Mouse (Mus musculus) megakaryocyte, adult 5-6 weeks (primary cell): ENCODE measurements around the gene Atpaf1. TPM values are rescaled to one million over a fixed set of nuclear protein-coding genes. Genes with fewer than 3 reads are reported as not detected.
A peak's percentile ranks its signal among the peaks of the same experiment; 100 is the strongest.

Experiments
- ATAC-seq: 2 replicates; pipeline ENCODE4 v1.8.0; 2016; ENCODE audit warnings: mild to moderate bottlenecking, inconsistent platforms; ENCODE audit not compliant: poor library complexity, severe bottlenecking
- total RNA-seq, 2 experiments: library from RNA; stranded (forward) in 1 of 2; stranded (reverse) in 1 of 2; fragments of 153-499, 151-499 nt in 1 of 2; fragments of 221-1000, 200-1000 nt in 1 of 2; gene quantifications; 2 replicates each; pipeline versions ENCODE4 v1.2.3 to v1.2.4; 2015 to 2017

The Atpaf1 gene
- total RNA-seq, 2 experiments from 2014 or later: 5.8 to 21.8 TPM

DNA sequence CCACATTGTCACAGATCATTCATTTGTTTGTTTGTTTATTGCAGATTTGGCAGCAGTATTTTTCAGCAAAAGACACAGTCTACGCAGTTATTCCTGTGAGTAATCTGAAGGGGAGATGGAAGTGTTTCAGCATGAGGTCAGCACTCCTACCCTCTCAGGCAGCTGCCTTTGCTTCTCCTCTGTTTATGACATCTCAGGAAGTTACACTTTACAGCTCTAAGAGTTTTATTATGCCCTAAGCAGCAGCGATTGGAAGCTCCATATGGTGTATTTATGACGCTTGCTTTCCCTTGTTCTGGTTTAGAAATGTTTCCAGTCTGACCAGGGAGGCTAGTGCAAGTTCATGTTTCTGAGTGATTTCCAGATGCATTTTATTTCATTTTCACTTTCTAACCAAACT is 10.7 kb downstream of the Atpaf1 start:
- ATAC-seq: no peak

GRCm38 (mm10) chr4:115799981-115800380 is 15.4 kb downstream of the Atpaf1 start:
- ATAC-seq: no peak

DNA sequence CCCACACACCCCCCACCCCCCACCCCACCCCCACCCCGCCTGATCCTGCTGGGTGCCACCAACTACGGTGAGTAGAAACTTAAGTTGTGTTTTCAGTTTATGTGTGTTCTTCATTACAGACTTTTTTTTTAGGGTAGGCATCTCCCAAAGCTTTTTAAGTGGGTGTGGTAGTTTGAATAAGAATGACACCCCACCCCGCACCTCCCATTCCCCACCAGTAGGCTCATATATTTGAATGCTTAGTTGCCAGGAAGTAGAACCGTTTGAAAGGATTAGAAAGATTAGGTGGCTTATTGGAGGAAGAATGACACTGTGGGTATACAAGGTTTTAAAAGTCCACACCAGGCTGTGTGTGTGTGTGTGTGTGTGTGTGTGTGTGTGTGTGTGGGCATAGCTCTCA is 27.7 kb downstream of the Atpaf1 start:
- no peak for ATAC-seq

- ATAC-seq: no peak
These were observed 31.0 kb downstream of the Atpaf1 start for GRCm38 (mm10) chr4:115815606-115816005.

DNA sequence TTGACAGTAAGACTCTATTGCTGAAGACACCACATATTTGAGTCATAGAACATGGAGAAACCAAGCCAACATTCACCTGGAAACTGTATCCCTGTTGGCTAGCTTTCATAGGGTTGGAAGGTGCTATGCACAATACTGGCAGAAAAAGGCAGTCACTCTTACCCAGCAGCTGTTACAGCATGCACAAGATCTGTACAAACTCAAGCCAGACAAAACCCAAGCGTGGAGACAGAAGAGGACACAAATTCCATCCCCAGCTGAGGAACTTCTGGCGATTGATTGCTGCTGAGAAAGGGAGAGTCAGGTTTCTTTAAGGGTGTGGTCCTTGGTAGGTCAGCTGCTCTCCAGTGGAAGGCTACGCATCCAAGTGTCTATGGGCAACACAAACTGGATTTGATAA is 35.6 kb downstream of the Atpaf1 start:
- no peak for ATAC-seq

GRCm38 (mm10) chr4:115820944-115821343 is 36.3 kb downstream of the Atpaf1 start:
- no peak for ATAC-seq

GRCm38 (mm10) chr4:115821431-115821830 is 36.8 kb downstream of the Atpaf1 start:
- no peak for ATAC-seq

DNA sequence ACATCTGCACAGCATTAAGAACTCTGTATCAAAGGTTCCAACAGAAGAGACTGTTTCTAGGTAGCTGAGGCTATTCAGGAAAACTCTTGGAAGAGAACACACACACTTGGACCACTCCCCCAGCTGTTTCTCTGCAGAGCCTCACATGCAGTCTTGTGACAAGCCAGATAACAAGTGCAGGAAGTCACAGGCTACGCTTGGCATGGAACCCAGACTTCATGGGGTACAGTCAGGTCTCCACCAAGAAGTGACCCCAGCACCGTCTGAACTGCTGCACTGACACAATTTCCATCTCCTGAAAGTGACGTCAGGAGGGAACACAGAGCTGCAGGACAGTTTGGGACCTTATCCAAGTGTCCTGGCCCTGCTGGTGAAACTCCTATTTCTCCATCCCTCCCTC is 37.3 kb downstream of the Atpaf1 start:
- no peak for ATAC-seq

- ATAC-seq: no peak
These were observed 39.6 kb downstream of the Atpaf1 start for GRCm38 (mm10) chr4:115824178-115824577.

DNA sequence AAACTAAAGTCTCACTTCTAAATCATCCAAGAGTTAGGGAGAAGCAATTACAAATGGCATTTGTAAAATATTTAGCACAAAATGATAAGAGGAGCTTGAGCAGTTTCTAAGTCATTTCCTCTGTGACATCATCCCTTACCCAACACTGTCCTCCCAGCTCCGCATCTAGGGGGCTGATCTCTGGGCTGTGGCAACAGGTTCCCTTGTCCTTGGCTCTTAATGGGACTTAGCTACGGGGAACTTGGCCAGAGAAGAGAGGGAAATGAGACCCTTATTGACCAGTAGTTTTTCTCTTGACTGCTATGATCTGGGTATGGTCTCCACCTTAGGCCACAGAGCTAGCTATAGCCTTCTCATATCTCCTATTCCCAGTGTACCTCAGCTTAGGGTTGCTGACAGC is 40.7 kb downstream of the Atpaf1 start:
- ATAC-seq: peak; percentile 49

GRCm38 (mm10) chr4:115827066-115827465 is 42.5 kb downstream of the Atpaf1 start:
- ATAC-seq: no peak

- peak; percentile 1; the same call in 1 of the 2 replicates for ATAC-seq
These were observed 42.9 kb downstream of the Atpaf1 start for GRCm38 (mm10) chr4:115827535-115827887.

- ATAC-seq: peak; percentile 80
These were observed 43.4 kb downstream of the Atpaf1 start, which contains the start of gene Mob3c for GRCm38 (mm10) chr4:115827888-115828571. Mob3c (plus strand) TSS chr4:115828092.

DNA sequence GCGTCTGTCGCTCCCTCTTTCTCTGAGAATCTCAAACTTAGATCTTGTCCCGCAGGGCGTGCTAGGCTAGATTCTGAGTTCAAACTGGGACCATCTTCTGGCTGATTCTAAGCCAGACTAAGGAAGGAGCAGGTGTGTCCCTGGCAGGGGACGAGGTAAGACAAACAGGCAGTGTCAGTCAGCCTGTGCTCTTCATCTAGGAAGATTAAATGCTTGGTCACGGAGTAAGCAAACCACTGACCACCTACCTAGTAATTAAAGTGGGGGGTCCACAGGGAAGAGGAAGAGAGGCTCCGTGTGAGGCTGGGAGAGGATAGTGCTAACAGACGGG is 43.9 kb downstream of the Atpaf1 start:
- ATAC-seq: peak; percentile 3; the same call in 1 of the 2 replicates

GRCm38 (mm10) chr4:115830491-115830890 is 45.9 kb downstream of the Atpaf1 start:
- no peak for ATAC-seq

GRCm38 (mm10) chr4:115831221-115831620 is 46.6 kb downstream of the Atpaf1 start:
- ATAC-seq: no peak

GRCm38 (mm10) chr4:115832040-115832439 is 47.4 kb downstream of the Atpaf1 start:
- ATAC-seq: no peak

GRCm38 (mm10) chr4:115835576-115835975 is 51.0 kb downstream of the Atpaf1 start:
- ATAC-seq: peak; percentile 45

- peak; percentile 31 for ATAC-seq
These were observed 53.6 kb downstream of the Atpaf1 start for GRCm38 (mm10) chr4:115838196-115838595.

- ATAC-seq: peak; percentile 88
These were observed 54.4 kb downstream of the Atpaf1 start, which contains the start of gene Mknk1 for GRCm38 (mm10) chr4:115838696-115839641. Mknk1 (plus strand) TSS chr4:115839198.

GRCm38 (mm10) chr4:115839956-115840355 is 55.3 kb downstream of the Atpaf1 start:
- no peak for ATAC-seq

DNA sequence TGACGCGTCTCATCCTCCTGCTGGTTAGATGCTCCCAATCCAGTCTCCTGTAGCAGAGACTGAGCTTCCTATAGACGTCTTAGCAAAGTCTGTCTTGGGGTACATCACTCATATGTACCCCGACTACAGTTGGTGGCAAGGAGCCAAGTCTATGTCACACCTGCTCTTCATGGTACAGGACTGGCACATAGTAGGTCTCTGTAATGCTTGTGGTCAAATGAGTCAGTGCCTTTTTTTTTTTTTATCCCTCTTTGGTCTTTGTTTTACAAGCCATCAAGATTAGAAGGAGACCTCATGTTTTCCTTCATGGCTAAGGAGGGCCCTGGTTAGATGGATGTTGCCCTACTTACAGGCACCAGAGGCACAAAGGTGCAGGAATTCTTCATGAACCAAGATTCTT is 56.2 kb downstream of the Atpaf1 start:
- no peak for ATAC-seq
